Mouse (Mus musculus) fat pad, adult 2 months (tissue): ENCODE data around the gene Adora3.
"Not testable (repeated sequence)": the region's sequence is repeated elsewhere in the genome, so short reads cannot be mapped to it uniquely, and the experiment has no call there.

Experiments used
- DNase-seq: peaks from one replicate; pipeline ENCODE4 v3.0.0-alpha.2; 2011; ENCODE audit warnings: low read depth, low spot score; ENCODE audit errors: extremely low read depth

Adora3 gene

GRCm38 (mm10) chr3:105900266-105900665 is 29.6 kb downstream of the Adora3 start:
- no peak for DNase-seq

GRCm38 (mm10) chr3:105900716-105901115 is 30.1 kb downstream of the Adora3 start:
- DNase-seq: no peak

- DNase-seq: no peak
Measured at GRCm38 (mm10) chr3:105901468-105901867, 30.8 kb downstream of the Adora3 start.

GRCm38 (mm10) chr3:105904213-105904612 is 33.6 kb downstream of the Adora3 start:
- no peak for DNase-seq

GRCm38 (mm10) chr3:105904721-105905120 is 34.1 kb downstream of the Adora3 start:
- no peak for DNase-seq

- no peak for DNase-seq
Measured at GRCm38 (mm10) chr3:105907956-105908655, 37.4 kb downstream of the Adora3 start.

GRCm38 (mm10) chr3:105908976-105909375 is 38.3 kb downstream of the Adora3 start:
- no peak for DNase-seq

- DNase-seq: no peak
Measured at GRCm38 (mm10) chr3:105910519-105911190, 40.0 kb downstream of the Adora3 start.

- no peak for DNase-seq
Measured at GRCm38 (mm10) chr3:105912097-105912880, 41.6 kb downstream of the Adora3 start.

- no peak for DNase-seq
Measured at GRCm38 (mm10) chr3:105913839-105914681, 43.4 kb downstream of the Adora3 start.

GRCm38 (mm10) chr3:105915281-105915680 is 44.6 kb downstream of the Adora3 start:
- no peak for DNase-seq

GRCm38 (mm10) chr3:105916455-105916854 is 45.8 kb downstream of the Adora3 start:
- DNase-seq: not testable (repeated sequence)

- DNase-seq: no peak
Measured at GRCm38 (mm10) chr3:105917656-105918354, 47.1 kb downstream of the Adora3 start.

GRCm38 (mm10) chr3:105918355-105918745 is 47.7 kb downstream of the Adora3 start:
- no peak for DNase-seq

GRCm38 (mm10) chr3:105920743-105921142 is 50.1 kb downstream of the Adora3 start:
- not testable (repeated sequence) for DNase-seq

GRCm38 (mm10) chr3:105921959-105922358 is 51.3 kb downstream of the Adora3 start:
- DNase-seq: no peak

- DNase-seq: no peak
Measured at GRCm38 (mm10) chr3:105924616-105925015, 54.0 kb downstream of the Adora3 start.

- no peak for DNase-seq
Measured at GRCm38 (mm10) chr3:105927561-105928194, 57.0 kb downstream of the Adora3 start.

- DNase-seq: no peak
Measured at GRCm38 (mm10) chr3:105928195-105928569, 57.5 kb downstream of the Adora3 start.

GRCm38 (mm10) chr3:105928781-105929180 is 58.1 kb downstream of the Adora3 start:
- no peak for DNase-seq
